Mouse (Mus musculus) mammary gland, adult 2 months (tissue): ENCODE data around the gene Mgat4c. TPM values are rescaled to one million over a fixed set of nuclear protein-coding genes. Genes with fewer than 3 reads are reported as not detected.

Experiments
- polyA plus RNA-seq: library from polyadenylated mRNA; depleted of rRNA; stranded (reverse); fragments of >200 nt; gene quantifications from 2 replicates; pipeline ENCODE4 v1.2.3, GENCODE M21; 2012; ENCODE audit warnings: low replicate concordance; rRNA removed

Gene Mgat4c
- not detected in 2 replicates for polyA plus RNA-seq

GRCm38 (mm10) chr10:101681437-101681912, at the start of gene Mgat4c:
Mgat4c (plus strand) TSS chr10:101681487.

